ENCODE assay signal across 26 mouse cellular contexts in genomic region chr14:20841526-20841925, GRCm38 (mm10). TPM values are rescaled to one million over a fixed set of nuclear protein-coding genes. Genes with fewer than 3 reads are reported as not detected.
A peak's percentile ranks its signal among the peaks of the same experiment; 100 is the strongest.
DNase-seq lines count a peak whose midpoint lies in the region; ATAC-seq and TF ChIP-seq lines count a peak whose summit lies in the region.
"Had no signal": no experiment of that assay in that cellular context is flagged by ENCODE, and none has a peak within 500 bp of the region (broad histone marks: within the 10 kb centered on the region; RNA-seq: fewer than 3 reads in every experiment).

No protein-coding gene starts in this region.

- peak overlapping the region; percentile 92 for H3K27ac ChIP-seq in kidney, adult 2 months (ENCODE audit: insufficient read depth, low read depth, low read length)
- no peak overlapping the region for H3K27ac ChIP-seq in kidney, embryonic 14.5 days (ENCODE audit: low read depth, low read length)
- H3K27ac ChIP-seq in bone marrow macrophage, adult 2 months (ENCODE audit: insufficient read depth, low read depth, low read length) = peak overlapping the region; percentile 18; the same call in 1 of the 2 replicates
- peak overlapping the region; percentile 98 for H3K27ac ChIP-seq in macrophage
- no peak overlapping the region for H3K27ac ChIP-seq in forebrain, embryonic 15.5 days (replicated peaks)
- H3K27ac ChIP-seq: embryonic facial prominence, embryonic 13.5 days; embryonic facial prominence, embryonic 15.5 days; forebrain, embryonic 10.5 days; forebrain, embryonic 12.5 days had no signal

- H3K9me3 ChIP-seq in kidney, embryonic 14.5 days (ENCODE audit: control insufficient read depth, low read length) = no peaks in the 10 kb centered on the region
- H3K9me3 ChIP-seq in forebrain, embryonic 15.5 days = no peaks in the 10 kb centered on the region
- H3K9me3 ChIP-seq: embryonic facial prominence, embryonic 13.5 days; embryonic facial prominence, embryonic 15.5 days; forebrain, embryonic 10.5 days; forebrain, embryonic 12.5 days had no signal

- peak; percentile 55 for DNase-seq in heart, adult 11 months
- DNase-seq in heart, postnatal 36 days = no peak
- DNase-seq in kidney, adult 2 months = peak; percentile 23
- no peak for DNase-seq in adrenal gland, adult 8-10 months
- DNase-seq: adrenal gland, adult 2 months; adrenal gland, postnatal 14 days; adrenal gland, postnatal 36 days; cerebellum, adult 11 months; cerebellum, adult 18-20 months; cerebellum, adult 8-10 months; cerebellum, adult 9-11 months; cerebellum, postnatal 14 days; cerebellum, postnatal 36 days; embryo, embryonic 11 days; forebrain, postnatal 0 days had no signal

- H3K4me3 ChIP-seq in kidney, adult 2 months (ENCODE audit: insufficient read depth, low read depth, low read length) = 0 out of 2 replicates have a peak overlapping the region, but pooled peaks have one; percentile 10
- no peak overlapping the region for H3K4me3 ChIP-seq in kidney, embryonic 14.5 days (ENCODE audit: low read length)
- no peak overlapping the region for H3K4me3 ChIP-seq in bone marrow macrophage, adult 2 months (ENCODE audit: insufficient read depth, low read length)
- H3K4me3 ChIP-seq in macrophage (ENCODE audit: inconsistent target) = peak overlapping the region; percentile 93; the same call in 1 of the 2 replicates
- H3K4me3 ChIP-seq in forebrain, embryonic 15.5 days = no peak overlapping the region
- H3K4me3 ChIP-seq: embryonic facial prominence, embryonic 13.5 days; embryonic facial prominence, embryonic 15.5 days; erythroblast, embryonic 14.5 days; forebrain, embryonic 10.5 days; forebrain, embryonic 12.5 days had no signal

- no peaks in the 10 kb centered on the region for H3K27me3 ChIP-seq in kidney, adult 2 months (replicated peaks; ENCODE audit: control insufficient read depth, insufficient read depth, low read length)
- H3K27me3 ChIP-seq in kidney, embryonic 14.5 days (ENCODE audit: control insufficient read depth, insufficient read depth, low read length) = no peaks in the 10 kb centered on the region
- H3K27me3 ChIP-seq in forebrain, embryonic 15.5 days = no peaks in the 10 kb centered on the region
- H3K27me3 ChIP-seq: embryonic facial prominence, embryonic 13.5 days; embryonic facial prominence, embryonic 15.5 days had no signal

- peaks cover 14% of the 10 kb centered on the region for H3K4me1 ChIP-seq in kidney, adult 2 months (ENCODE audit: control insufficient read depth, insufficient read depth, low read length)
- no peaks in the 10 kb centered on the region for H3K4me1 ChIP-seq in kidney, embryonic 14.5 days (ENCODE audit: control insufficient read depth, insufficient read depth, low read length)
- H3K4me1 ChIP-seq in bone marrow macrophage, adult 2 months (ENCODE audit: control insufficient read depth, insufficient read depth, low read length) = peaks cover 64% of the 10 kb centered on the region
- peaks cover 6% of the 10 kb centered on the region for H3K4me1 ChIP-seq in forebrain, embryonic 15.5 days

- H3K36me3 ChIP-seq in kidney, adult 2 months (ENCODE audit: control insufficient read depth, insufficient read depth, low read length) = peaks cover 32% of the 10 kb centered on the region
- H3K36me3 ChIP-seq in kidney, embryonic 14.5 days (ENCODE audit: control insufficient read depth, insufficient read depth, low read length) = no peaks in the 10 kb centered on the region
- peaks cover 12% of the 10 kb centered on the region; the same call in 1 of the 2 replicates for H3K36me3 ChIP-seq in macrophage (ENCODE audit: inconsistent target)
- H3K36me3 ChIP-seq in forebrain, embryonic 15.5 days = no peaks in the 10 kb centered on the region
- H3K36me3 ChIP-seq: embryonic facial prominence, embryonic 13.5 days; embryonic facial prominence, embryonic 15.5 days; forebrain, embryonic 10.5 days; forebrain, embryonic 12.5 days had no signal

- peaks cover 58% of the 10 kb centered on the region for H3K79me2 ChIP-seq in macrophage (ENCODE audit: inconsistent target)

- intact Hi-C loops in heart, postnatal 36 days (cut with DNase I) = no loop called here

- 68% methylated on average over 2 of the region's 2 CpGs for WGBS in kidney, adult 2 months
- 76% methylated on average over 2 of the region's 2 CpGs for WGBS in kidney, embryonic 14.5 days
- 100% methylated on average over 2 of the region's 2 CpGs for WGBS in macrophage (ENCODE audit: missing documents)
- WGBS in forebrain, embryonic 15.5 days = 84% methylated on average over 2 of the region's 2 CpGs

- no peak overlapping the region for H3K4me2 ChIP-seq in kidney, embryonic 14.5 days (replicated peaks; ENCODE audit: low read depth, low read length)
- H3K4me2 ChIP-seq in forebrain, embryonic 15.5 days (replicated peaks) = no peak overlapping the region
- H3K4me2 ChIP-seq: embryonic facial prominence, embryonic 13.5 days; embryonic facial prominence, embryonic 15.5 days; forebrain, embryonic 12.5 days had no signal

- TF ChIP-seq POLR2A in kidney, adult 2 months (IDR thresholded peaks at IDR 0.05; ENCODE audit: low read depth, low read length) = no peak
- no peak for TF ChIP-seq POLR2A in bone marrow macrophage, adult 2 months (IDR thresholded peaks at IDR 0.05; ENCODE audit: borderline replicate concordance, low read depth, low read length)

- TF ChIP-seq CTCF in kidney, adult 2 months (conservative IDR thresholded peaks at IDR 0.05; ENCODE audit: insufficient read depth, insufficient read length, low read depth, low read length) = no peak
- no peak for TF ChIP-seq CTCF in bone marrow macrophage, adult 2 months (IDR thresholded peaks at IDR 0.05; ENCODE audit: low read depth, low read length)

- no peak for ATAC-seq in kidney, embryonic 14.5 days (ENCODE audit: low FRiP score, low TSS enrichment)
- ATAC-seq in forebrain, embryonic 15.5 days (replicated peaks) = no peak
- ATAC-seq: forebrain, embryonic 14.5 days; forebrain, postnatal 0 days had no signal

- no peak overlapping the region for H3K9ac ChIP-seq in kidney, embryonic 14.5 days (ENCODE audit: low read depth, low read length)
- H3K9ac ChIP-seq in forebrain, embryonic 15.5 days (replicated peaks) = no peak overlapping the region
- H3K9ac ChIP-seq: embryonic facial prominence, embryonic 13.5 days; embryonic facial prominence, embryonic 15.5 days; forebrain, embryonic 12.5 days; forebrain, postnatal 0 days had no signal

RNA-seq across cellular contexts. Expression of gene Plau, which starts 5.1 kb away (rescaled TPM):
- 1 to 10 TPM; 6.1 to 6.2 TPM for total RNA-seq in heart, postnatal 36 days (2021)
- 261 and 276 TPM in 2 replicates for polyA plus RNA-seq in kidney, adult 2 months (2012; rRNA removed)
- polyA plus RNA-seq in kidney, embryonic 14.5 days (2014; fragmentation: Nextera tagmentation; extraction: Ambion mirVana) = 3.7 and 4.2 TPM in 2 replicates
- polyA plus RNA-seq in bone marrow macrophage, adult 2 months (2012; ENCODE audit: insufficient read depth, insufficient read length, missing spikeins) = 16.7 and 18.6 TPM in 2 replicates
- 100 to 1,000 TPM in 7 of 26 experiments, 10 to 100 TPM in 18, 1 to 10 TPM in 1; 9.6 to 345 (median 38.2) TPM for total RNA-seq in macrophage (2018; cell fraction: chromatin; rRNA removed)
- 100 to 1,000 TPM in 7 of 26 experiments, 10 to 100 TPM in 19; 41.3 to 309 (median 83.1) TPM for total RNA-seq in macrophage (2018; cell fraction: cytosol; rRNA removed)
- 100 to 1,000 TPM in 13 of 26 experiments, 10 to 100 TPM in 13; 32.6 to 727 (median 100) TPM for total RNA-seq in macrophage (2018; cell fraction: nucleus; rRNA removed)
- polyA plus RNA-seq in macrophage (2018) = 44.2 to 693 TPM (median 52.7 TPM) in 3 replicates
- 0.27 and 0.28 TPM in 2 replicates for polyA plus RNA-seq in forebrain, embryonic 15.5 days (2015; fragmentation: Nextera tagmentation; extraction: Ambion mirVana)
- 10 to 100 TPM; 22.1 to 48.3 (median 35.9) TPM for total RNA-seq in adrenal gland, adult 8-10 months (2022)
- total RNA-seq: MEL had no signal
- polyA plus RNA-seq: erythroblast, embryonic 14.5 days had no signal

RNA-seq across cellular contexts. Expression of gene Camk2g, which starts 47.6 kb away (rescaled TPM):
- 10 to 100 TPM; 51.4 to 52.8 TPM for total RNA-seq in heart, postnatal 36 days (2021)
- 15.4 and 16.0 TPM in 2 replicates for polyA plus RNA-seq in kidney, adult 2 months (2012; rRNA removed)
- 33.6 and 50.2 TPM in 2 replicates for polyA plus RNA-seq in kidney, embryonic 14.5 days (2014; fragmentation: Nextera tagmentation; extraction: Ambion mirVana)
- 18.2 and 24.6 TPM in 2 replicates for polyA plus RNA-seq in bone marrow macrophage, adult 2 months (2012; ENCODE audit: insufficient read depth, insufficient read length, missing spikeins)
- total RNA-seq in macrophage (2018; cell fraction: chromatin; rRNA removed) = 100 to 1,000 TPM in 3 of 26 experiments, 10 to 100 TPM in 23; 14.3 to 109 (median 64.6) TPM
- total RNA-seq in macrophage (2018; cell fraction: cytosol; rRNA removed) = 10 to 100 TPM in 19 of 26 experiments, 1 to 10 TPM in 7; 4.5 to 18.4 (median 13.5) TPM
- 10 to 100 TPM in 25 of 26 experiments, 1 to 10 TPM in 1; 7.4 to 72.9 (median 29.9) TPM for total RNA-seq in macrophage (2018; cell fraction: nucleus; rRNA removed)
- 12.2 to 24.7 TPM (median 16.2 TPM) in 3 replicates for polyA plus RNA-seq in macrophage (2018)
- polyA plus RNA-seq in forebrain, embryonic 15.5 days (2015; fragmentation: Nextera tagmentation; extraction: Ambion mirVana) = 86.8 and 95.6 TPM in 2 replicates
- 10 to 100 TPM; 63.3 to 74.9 (median 69.1) TPM for total RNA-seq in adrenal gland, adult 8-10 months (2022)

Comparison
In these comparisons a context has a peak if more than half of its experiments do, and no peak if none do; other contexts are left out.
1. DNase-seq: peak in heart, adult 11 months (single experiment) and kidney, adult 2 months (single experiment); none in heart, postnatal 36 days (0 of 2) and adrenal gland, adult 8-10 months (single experiment).
2. H3K27ac ChIP-seq: peak in kidney, adult 2 months (single experiment), bone marrow macrophage, adult 2 months (single experiment) and macrophage (single experiment); none in kidney, embryonic 14.5 days (single experiment) and forebrain, embryonic 15.5 days (single experiment).
3. H3K4me3 ChIP-seq: peak in kidney, adult 2 months (single experiment) and macrophage (single experiment); none in kidney, embryonic 14.5 days (single experiment), bone marrow macrophage, adult 2 months (single experiment) and forebrain, embryonic 15.5 days (single experiment).